Mouse (Mus musculus) right cerebral cortex, postnatal 25 days (tissue): ENCODE results near the gene Cacna1g.

Experiments
- DNase-seq: peaks from one replicate; pipeline ENCODE4 v3.0.0; 2022

Gene Cacna1g

GRCm38 (mm10) chr11:94473707-94474543, at the start of gene Cacna1g:
Gene Cacna1g (minus strand): TSS chr11:94474198.
- DNase-seq: peak; percentile 91

- DNase-seq: peak; percentile 62
Observed at GRCm38 (mm10) chr11:94521219-94521843, 47.3 kb upstream of the Cacna1g start, which contains the start of gene Mycbpap. Gene Mycbpap (minus strand): TSS chr11:94521742.

- no peak for DNase-seq
Observed at GRCm38 (mm10) chr11:94513452-94513851, 39.5 kb upstream of the Cacna1g start.

- no peak for DNase-seq
Observed at GRCm38 (mm10) chr11:94508976-94509375, 35.0 kb upstream of the Cacna1g start.

- no peak for DNase-seq
Observed at GRCm38 (mm10) chr11:94501482-94501881, 27.5 kb upstream of the Cacna1g start.

GRCm38 (mm10) chr11:94500362-94500761, 26.4 kb upstream of the Cacna1g start:
- no peak for DNase-seq

GRCm38 (mm10) chr11:94499661-94500152, 25.7 kb upstream of the Cacna1g start, which contains the start of gene Epn3:
Gene Epn3 (minus strand): TSS chr11:94499974.
- DNase-seq: no peak

GRCm38 (mm10) chr11:94499035-94499434, 25.0 kb upstream of the Cacna1g start:
- no peak for DNase-seq

GRCm38 (mm10) chr11:94498093-94498996, 24.3 kb upstream of the Cacna1g start:
- peak; percentile 51 for DNase-seq

GRCm38 (mm10) chr11:94495415-94495814, 21.4 kb upstream of the Cacna1g start:
- no peak for DNase-seq

GRCm38 (mm10) chr11:94491749-94492099, 17.7 kb upstream of the Cacna1g start:
- DNase-seq: no peak

- DNase-seq: peak; percentile 66
Observed at GRCm38 (mm10) chr11:94491035-94491748, 17.2 kb upstream of the Cacna1g start.

GRCm38 (mm10) chr11:94489745-94490144, 15.7 kb upstream of the Cacna1g start:
- DNase-seq: no peak

- no peak for DNase-seq
Observed at GRCm38 (mm10) chr11:94488767-94489533, 15.0 kb upstream of the Cacna1g start.

GRCm38 (mm10) chr11:94486001-94486400, 12.0 kb upstream of the Cacna1g start, which contains the start of gene Spata20:
Gene Spata20 (minus strand): TSS chr11:94486179.
- DNase-seq: peak; percentile 87

- DNase-seq: no peak
Observed at GRCm38 (mm10) chr11:94485223-94485622, 11.2 kb upstream of the Cacna1g start.

- DNase-seq: no peak
Observed at GRCm38 (mm10) chr11:94484636-94485035, 10.6 kb upstream of the Cacna1g start.

- DNase-seq: no peak
Observed at GRCm38 (mm10) chr11:94483921-94484320, 9.9 kb upstream of the Cacna1g start.

GRCm38 (mm10) chr11:94483436-94483835, 9.4 kb upstream of the Cacna1g start:
- no peak for DNase-seq

GRCm38 (mm10) chr11:94482738-94483137, 8.7 kb upstream of the Cacna1g start:
- no peak for DNase-seq

GRCm38 (mm10) chr11:94481963-94482362, 8.0 kb upstream of the Cacna1g start:
- no peak for DNase-seq
